Mouse (Mus musculus) CD4-positive, CD25-positive, alpha-beta regulatory T cell, adult 4 months (primary cell): ENCODE data around the gene Sgpp1. TPM values are rescaled to one million over a fixed set of nuclear protein-coding genes. Genes with fewer than 3 reads are reported as not detected.
"Not testable (repeated sequence)": the region's sequence is repeated elsewhere in the genome, so short reads cannot be mapped to it uniquely, and the experiment has no call there.

Experiments
- ATAC-seq: one replicate; pipeline ENCODE4 v1.8.0; 2017
- polyA plus RNA-seq, 2 experiments: library from polyadenylated mRNA; unstranded; fragments of 100-300 nt; shearing (Covaris generic); gene quantifications; one replicate each; pipeline ENCODE4 v1.2.1; 2017

The Sgpp1 gene
- polyA plus RNA-seq, 2 experiments from 2014 or later: 9.7 to 18.9 TPM

GRCm38 (mm10) chr12:75684026-75684425, 51.5 kb downstream of the Sgpp1 start:
- not testable (repeated sequence) for ATAC-seq

GRCm38 (mm10) chr12:75683598-75683997, 51.9 kb downstream of the Sgpp1 start:
- no peak for ATAC-seq

GRCm38 (mm10) chr12:75682842-75683241, 52.7 kb downstream of the Sgpp1 start:
- no peak for ATAC-seq

GRCm38 (mm10) chr12:75681101-75681500, 54.4 kb downstream of the Sgpp1 start:
- no peak for ATAC-seq

GRCm38 (mm10) chr12:75678393-75678792, 57.1 kb downstream of the Sgpp1 start:
- no peak for ATAC-seq

- ATAC-seq: no peak
These were observed 62.9 kb downstream of the Sgpp1 start for GRCm38 (mm10) chr12:75672630-75673029.

GRCm38 (mm10) chr12:75671759-75672315, 63.7 kb downstream of the Sgpp1 start:
- ATAC-seq: no peak

- ATAC-seq: no peak
These were observed 64.9 kb downstream of the Sgpp1 start for GRCm38 (mm10) chr12:75670611-75671010.

- peak; percentile 90 for ATAC-seq
These were observed 66.0 kb downstream of the Sgpp1 start, which contains the start of gene Wdr89 for GRCm38 (mm10) chr12:75669258-75670106. Wdr89 (minus strand) TSS chr12:75669537.

- ATAC-seq: peak; percentile 1
These were observed 66.6 kb downstream of the Sgpp1 start for GRCm38 (mm10) chr12:75668916-75669257.

GRCm38 (mm10) chr12:75668221-75668620, 67.3 kb downstream of the Sgpp1 start:
- ATAC-seq: no peak

GRCm38 (mm10) chr12:75666939-75667338, 68.6 kb downstream of the Sgpp1 start:
- no peak for ATAC-seq

- ATAC-seq: no peak
These were observed 71.1 kb downstream of the Sgpp1 start for GRCm38 (mm10) chr12:75664516-75664810.

Other genes with a start within 250 kb of the Sgpp1 start
- 1 to 10 TPM; 4.8 to 7.9 TPM for gene Ppp2r5e, start 139.5 kb downstream of the Sgpp1 start, polyA plus RNA-seq
- gene Wdr89, start 66.2 kb downstream of the Sgpp1 start, polyA plus RNA-seq: 10 to 100 TPM; 18.1 to 24.9 TPM
- 10 to 100 TPM; 10.9 to 19.2 TPM for gene Syne2, start 82.4 kb upstream of the Sgpp1 start, polyA plus RNA-seq